Comparison of ENCODE assay signal across 19 mouse cellular contexts in genomic region chr12:69385542-69386280, GRCm38 (mm10). TPM values are rescaled to one million over a fixed set of nuclear protein-coding genes. Genes with fewer than 3 reads are reported as not detected.
DNase-seq lines count a peak whose midpoint lies in the region; TF ChIP-seq lines count a peak whose summit lies in the region.
"Had no signal": no experiment of that assay in that cellular context is flagged by ENCODE, and none has a peak within 500 bp of the region (broad histone marks: within the 10 kb centered on the region; RNA-seq: fewer than 3 reads in every experiment).

No protein-coding gene starts in this region.

- no peak for TF ChIP-seq CTCF in CH12.LX (conservative IDR thresholded peaks at IDR 0.05 in 1 of 2, IDR thresholded peaks at IDR 0.05 in 1 of 2; ENCODE audit: low read depth in 2 of 2, low read length in 2 of 2)

- H3K9ac ChIP-seq in CH12.LX (ENCODE audit: insufficient read depth, low read depth) = peak overlapping the region; percentile 66
- H3K9ac ChIP-seq: intestine, embryonic 15.5 days; limb, embryonic 15.5 days; neural tube, embryonic 15.5 days; stomach, embryonic 15.5 days had no signal

- no peaks in the 10 kb centered on the region for H3K9me3 ChIP-seq in CH12.LX (replicated peaks; ENCODE audit: low read length)
- H3K9me3 ChIP-seq: intestine, embryonic 15.5 days; limb, embryonic 15.5 days; neural tube, embryonic 15.5 days; stomach, embryonic 15.5 days had no signal

- TF ChIP-seq RAD21 in CH12.LX (IDR thresholded peaks at IDR 0.05; ENCODE audit: low read depth, low read length) = no peak

- TF ChIP-seq POLR2A in CH12.LX (IDR thresholded peaks at IDR 0.05; ENCODE audit: low read depth, low read length) = no peak

- H3K27ac ChIP-seq in CH12.LX (ENCODE audit: insufficient read depth, low read depth) = peak overlapping the region; percentile 96
- H3K27ac ChIP-seq: intestine, embryonic 15.5 days; kidney, postnatal 0 days; limb, embryonic 15.5 days; neural tube, embryonic 15.5 days; stomach, embryonic 15.5 days had no signal

- in situ Hi-C loops in CH12.LX (cut with MboI; ENCODE audit: low pct_ligation_motif_present, low pct_unique_long_range_greater_than_20kb, low sequenced_read_pairs) = no loop called here

- H3K36me3 ChIP-seq in CH12.LX (replicated peaks in 1 of 2; ENCODE audit: control insufficient read depth in 1 of 2, insufficient read depth in 1 of 2, low read length in 1 of 2) = peaks cover 0 to 3% of the 10 kb centered on the region in 2 experiments
- H3K36me3 ChIP-seq: intestine, embryonic 15.5 days; limb, embryonic 15.5 days; neural tube, embryonic 15.5 days; stomach, embryonic 15.5 days had no signal

- dilution Hi-C loops in CH12.LX (cut with MboI; ENCODE audit: extremely low pct_ligation_motif_present, extremely low pct_unique_long_range_greater_than_20kb, low sequenced_read_pairs) = no loop called here

- H3K4me2 ChIP-seq in CH12.LX (ENCODE audit: insufficient read depth, low read depth, poor library complexity, severe bottlenecking) = peak overlapping the region; percentile 74
- H3K4me2 ChIP-seq: intestine, embryonic 15.5 days; limb, embryonic 15.5 days; neural tube, embryonic 15.5 days; stomach, embryonic 15.5 days had no signal

- DNase-seq in 416B (ENCODE audit: low read depth) (peak; percentile 87), CH12.LX (ENCODE audit: extremely low read depth) (peak; percentile 85)
- peak; percentile 90 for DNase-seq in induced T-regulatory cell, adult 2 months (ENCODE audit: low read depth)
- peak; percentile 45 to 70 for DNase-seq in natural killer cell, adult 2 months (ENCODE audit: low spot score in 2 of 2)
- DNase-seq in kidney, postnatal 10 days = no peak
- no peak for DNase-seq in right cerebral cortex, postnatal 10 days (ENCODE audit: low spot score in 2 of 2)
- no peak for DNase-seq in c-Kit-positive CD71-positive TER-119-positive erythroid progenitor cells, embryonic 14.5 days (ENCODE audit: low spot score)
- DNase-seq: adrenal gland, postnatal 36 days; cerebellum, postnatal 10 days; gastrocnemius, postnatal 25 days; lung, adult 2 months; thymus, postnatal 25 days had no signal

- H3K4me3 ChIP-seq in CH12.LX (replicated peaks in 1 of 3; ENCODE audit: low read depth in 2 of 3, low read length in 2 of 3, poor library complexity in 1 of 3) = peak overlapping the region in 2 of 3 experiments; percentile 12 to 49
- H3K4me3 ChIP-seq: erythroblast, embryonic 14.5 days; intestine, embryonic 15.5 days; limb, embryonic 15.5 days; neural tube, embryonic 15.5 days; stomach, embryonic 15.5 days had no signal

- TF ChIP-seq EP300 in CH12.LX (IDR thresholded peaks at IDR 0.05; ENCODE audit: low read length) = 0 out of 2 replicates have a peak, but pooled peaks have one; percentile 46

- H3K79me2 ChIP-seq in CH12.LX (replicated peaks; ENCODE audit: control insufficient read depth, extremely low read depth, insufficient read depth, poor library complexity, severe bottlenecking) = no peaks in the 10 kb centered on the region

- no peaks in the 10 kb centered on the region for H3K27me3 ChIP-seq in CH12.LX (replicated peaks)
- H3K27me3 ChIP-seq: intestine, embryonic 15.5 days; limb, embryonic 15.5 days; neural tube, embryonic 15.5 days; stomach, embryonic 15.5 days had no signal

- peaks cover 9 to 37% of the 10 kb centered on the region in 2 experiments for H3K4me1 ChIP-seq in CH12.LX (ENCODE audit: control insufficient read depth in 1 of 2, insufficient read depth in 2 of 2)
- H3K4me1 ChIP-seq: limb, embryonic 15.5 days; neural tube, embryonic 15.5 days; stomach, embryonic 15.5 days had no signal

TF ChIP-seq in CH12.LX, 34 proteins besides CTCF, POLR2A, EP300 and RAD21:
- TF ChIP-seq ZNF384 (IDR thresholded peaks at IDR 0.05; ENCODE audit: low read depth, low read length) (peak; percentile 90), MXI1 (IDR thresholded peaks at IDR 0.05; ENCODE audit: low read depth, low read length) (no peak), JUN (IDR thresholded peaks at IDR 0.05; ENCODE audit: insufficient read depth, low read depth, low read length) (peak; percentile 64), CHD2 (IDR thresholded peaks at IDR 0.05; ENCODE audit: low read length) (peak; percentile 29), BHLHE40 (IDR thresholded peaks at IDR 0.05; ENCODE audit: low read depth, low read length) (peak; percentile 81), MAZ (IDR thresholded peaks at IDR 0.05; ENCODE audit: low read depth, low read length) (no peak), JUND (conservative IDR thresholded peaks at IDR 0.05; ENCODE audit: low read depth, low read length) (peak; percentile 90), ZMIZ1 (IDR thresholded peaks at IDR 0.05; ENCODE audit: low read depth, low read length) (no peak), IRF4 (IDR thresholded peaks at IDR 0.05; ENCODE audit: low read depth, low read length) (peak; percentile 57; the same call in 1 of the 2 replicates), TBP (conservative IDR thresholded peaks at IDR 0.05; ENCODE audit: low read depth, low read length) (0 out of 2 replicates have a peak, but pooled peaks have one; percentile 50), MEF2A (IDR thresholded peaks at IDR 0.05; ENCODE audit: borderline replicate concordance, low read depth, low read length) (peak; percentile 80), NRF1 (IDR thresholded peaks at IDR 0.05; ENCODE audit: low read depth, low read length) (peak; percentile 81; the same call in 1 of the 2 replicates), ETS1 (conservative IDR thresholded peaks at IDR 0.05; ENCODE audit: low read depth, low read length) (peak; percentile 63)

RNA-seq across cellular contexts. Expression of gene Gm9887, which starts 13.5 kb away (rescaled TPM):
- total RNA-seq in CH12.LX (2012; rRNA removed) (4.3 TPM in 2 replicates), CH12.LX (2014; rRNA removed) (not detected in 2 replicates)
- 3.4 and 4.3 TPM in 2 replicates for polyA plus RNA-seq in CH12.LX (2012; ENCODE audit: insufficient read length, low read depth)
- total RNA-seq: gastrocnemius, postnatal 25 days; midbrain, postnatal 0 days had no signal

RNA-seq across cellular contexts. Expression of gene Arf6, which starts 13.8 kb away (rescaled TPM):
- total RNA-seq in CH12.LX (2012; rRNA removed) = 273 and 312 TPM in 2 replicates
- 308 and 375 TPM in 2 replicates for total RNA-seq in CH12.LX (2014; rRNA removed)
- 224 and 258 TPM in 2 replicates for polyA plus RNA-seq in CH12.LX (2012; ENCODE audit: insufficient read length, low read depth)

RNA-seq across cellular contexts. Expression of gene Nemf, which starts 28.7 kb away (rescaled TPM):
- 34.3 and 37.5 TPM in 2 replicates for total RNA-seq in CH12.LX (2012; rRNA removed)
- total RNA-seq in CH12.LX (2014; rRNA removed) = 56.6 and 71.0 TPM in 2 replicates
- 44.9 and 54.7 TPM in 2 replicates for polyA plus RNA-seq in CH12.LX (2012; ENCODE audit: insufficient read length, low read depth)

Comparison
In these comparisons a context has a peak if more than half of its experiments do, and no peak if none do; other contexts are left out.
1. DNase-seq: peak in 416B (single experiment), CH12.LX (single experiment), induced T-regulatory cell, adult 2 months (single experiment) and natural killer cell, adult 2 months (2 of 2); none in kidney, postnatal 10 days (single experiment), right cerebral cortex, postnatal 10 days (0 of 2) and c-Kit-positive CD71-positive TER-119-positive erythroid progenitor cells, embryonic 14.5 days (single experiment).